Mouse (Mus musculus) erythroid progenitor cell, adult 5-6 weeks (primary cell): ENCODE measurements around the gene Lrfn4. TPM values are rescaled to one million over a fixed set of nuclear protein-coding genes. Genes with fewer than 3 reads are reported as not detected.
"Not testable (repeated sequence)": the region's sequence is repeated elsewhere in the genome, so short reads cannot be mapped to it uniquely, and the experiment has no call there.

Source experiments
- ATAC-seq: replicated peaks from 2 replicates; pipeline ENCODE4 v1.8.0; 2016; ENCODE audit warnings: moderate number of reproducible peaks, mild to moderate bottlenecking, moderate TSS enrichment, inconsistent platforms; ENCODE audit not compliant: poor library complexity, low FRiP score, severe bottlenecking
- total RNA-seq, 2 experiments: library from RNA; stranded (forward) in 1 of 2; stranded (reverse) in 1 of 2; fragments of 150-400 nt in 1 of 2; fragments of 186-747, 209-891 nt in 1 of 2; gene quantifications; 2 replicates each; pipeline versions ENCODE4 v1.2.3 to v1.2.4; 2015 to 2017; ENCODE audit warnings: low replicate concordance in 2 of 2

The Lrfn4 gene
- total RNA-seq, 2 experiments from 2014 or later: not detected

GRCm38 (mm10) chr19:4612181-4612961 lies 3.1 kb downstream of the Lrfn4 start:
- ATAC-seq: no peak

- ATAC-seq: no peak
Observed at GRCm38 (mm10) chr19:4610109-4610508, 5.4 kb downstream of the Lrfn4 start.

GRCm38 (mm10) chr19:4608511-4608910 lies 7.0 kb downstream of the Lrfn4 start:
- ATAC-seq: no peak

GRCm38 (mm10) chr19:4607406-4607805 lies 8.1 kb downstream of the Lrfn4 start:
- ATAC-seq: no peak

GRCm38 (mm10) chr19:4605654-4606053 lies 9.8 kb downstream of the Lrfn4 start:
- ATAC-seq: no peak

GRCm38 (mm10) chr19:4603801-4604723 lies 11.4 kb downstream of the Lrfn4 start:
- ATAC-seq: peak; percentile 80

GRCm38 (mm10) chr19:4602459-4602858 lies 13.0 kb downstream of the Lrfn4 start:
- no peak for ATAC-seq

GRCm38 (mm10) chr19:4596071-4596470 lies 19.4 kb downstream of the Lrfn4 start:
- no peak for ATAC-seq

- no peak for ATAC-seq
Observed at GRCm38 (mm10) chr19:4593792-4594522, 21.5 kb downstream of the Lrfn4 start.

- peak; percentile 52 for ATAC-seq
Observed at GRCm38 (mm10) chr19:4590025-4590424, 25.4 kb downstream of the Lrfn4 start.

GRCm38 (mm10) chr19:4589081-4589480 lies 26.4 kb downstream of the Lrfn4 start:
- ATAC-seq: no peak

GRCm38 (mm10) chr19:4588430-4588829 lies 27.0 kb downstream of the Lrfn4 start:
- no peak for ATAC-seq

GRCm38 (mm10) chr19:4587426-4587825 lies 28.0 kb downstream of the Lrfn4 start:
- ATAC-seq: no peak

GRCm38 (mm10) chr19:4586783-4587182 lies 28.7 kb downstream of the Lrfn4 start:
- not testable (repeated sequence) for ATAC-seq

- no peak for ATAC-seq
Observed at GRCm38 (mm10) chr19:4583856-4584255, 31.6 kb downstream of the Lrfn4 start.

GRCm38 (mm10) chr19:4579296-4579695 lies 36.2 kb downstream of the Lrfn4 start:
- no peak for ATAC-seq

GRCm38 (mm10) chr19:4578799-4579198 lies 36.7 kb downstream of the Lrfn4 start:
- no peak for ATAC-seq

GRCm38 (mm10) chr19:4573241-4573640 lies 42.2 kb downstream of the Lrfn4 start:
- no peak for ATAC-seq

- no peak for ATAC-seq
Observed at GRCm38 (mm10) chr19:4572467-4572866, 43.0 kb downstream of the Lrfn4 start.

GRCm38 (mm10) chr19:4572061-4572460 lies 43.4 kb downstream of the Lrfn4 start:
- no peak for ATAC-seq
